ENCODE assay signal across 8 mouse cellular contexts in the genomic region with DNA sequence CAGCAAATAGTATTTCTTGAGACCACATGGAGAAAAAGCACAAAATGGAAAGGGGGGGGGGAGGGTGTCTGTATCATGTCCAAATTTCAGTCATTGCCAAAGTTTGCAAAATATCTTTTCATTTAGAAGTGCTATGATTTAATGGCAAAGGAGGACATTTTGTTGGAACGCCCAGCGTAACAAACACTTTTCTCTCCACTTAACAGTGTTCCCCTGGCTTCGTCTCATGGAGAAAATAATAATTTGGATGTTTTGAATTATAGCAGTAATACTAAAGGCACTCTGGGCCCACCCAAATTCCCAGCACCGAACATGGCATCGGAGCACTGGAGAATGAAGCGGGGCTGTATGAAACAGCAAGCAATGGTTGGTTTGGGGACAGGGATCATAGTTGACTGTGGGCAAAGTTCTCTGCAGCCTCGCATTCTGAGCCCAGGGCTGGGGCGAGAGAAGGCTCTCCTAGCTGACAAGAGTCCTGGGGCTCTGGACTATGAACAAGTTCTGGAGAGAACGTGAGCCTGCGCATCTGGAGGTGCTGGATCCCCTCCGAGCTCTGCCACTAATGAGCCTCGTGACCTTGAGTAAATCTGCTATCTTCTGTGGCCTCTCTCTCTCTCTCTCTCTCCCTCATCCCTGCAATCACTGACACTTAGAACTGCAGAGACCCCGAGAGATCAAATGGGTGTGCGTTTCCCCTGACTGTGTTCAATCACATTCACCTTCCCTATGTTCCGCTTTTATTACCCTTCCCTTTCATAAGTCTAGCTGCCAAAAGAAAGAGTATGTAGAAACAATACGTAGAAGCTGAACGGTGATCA.
DNase-seq lines count a peak whose midpoint lies in the region; ATAC-seq lines count a peak whose summit lies in the region.
"Had no signal": no experiment of that assay in that cellular context is flagged by ENCODE, and none has a peak within 500 bp of the region (broad histone marks: within the 10 kb centered on the region; RNA-seq: fewer than 3 reads in every experiment).

No protein-coding gene starts in this region.

- H3K4me1 ChIP-seq in liver, embryonic 11.5 days (replicated peaks; ENCODE audit: control insufficient read depth, insufficient read depth, low read length), result no peaks in the 10 kb centered on the region
- no peaks in the 10 kb centered on the region for H3K4me1 ChIP-seq in stomach, embryonic 15.5 days

- DNase-seq in liver, result peak; percentile 3
- no peak for DNase-seq in liver, embryonic 11.5 days (ENCODE audit: low spot score)
- peak; percentile 23 for DNase-seq in gastrocnemius, postnatal 10 days
- DNase-seq in heart, postnatal 10 days, result peak; percentile 46
- no peak for DNase-seq in layer of hippocampus, adult 8-10 months (ENCODE audit: low spot score in 2 of 2)
- no peak for DNase-seq in B cell, adult 2 months

- no peaks in the 10 kb centered on the region for H3K27me3 ChIP-seq in liver, embryonic 11.5 days (replicated peaks; ENCODE audit: control insufficient read depth, insufficient read depth, low read length)
- no peaks in the 10 kb centered on the region for H3K27me3 ChIP-seq in stomach, embryonic 15.5 days (replicated peaks)

- ATAC-seq in liver, embryonic 11.5 days (replicated peaks; ENCODE audit: low FRiP score), result no peak
- ATAC-seq in stomach, embryonic 15.5 days (ENCODE audit: insufficient read depth, low FRiP score, low read depth), result no peak

- no peaks in the 10 kb centered on the region for H3K9me3 ChIP-seq in liver, embryonic 11.5 days (ENCODE audit: control insufficient read depth, low read length)
- H3K9me3 ChIP-seq in stomach, embryonic 15.5 days, result no peaks in the 10 kb centered on the region
- H3K9me3 ChIP-seq: midbrain, embryonic 10.5 days had no signal

- no peak overlapping the region for H3K27ac ChIP-seq in liver, embryonic 11.5 days (ENCODE audit: low read depth, low read length)
- H3K27ac ChIP-seq in stomach, embryonic 15.5 days, result peak overlapping the region; percentile 72; the same call in 1 of the 2 replicates
- H3K27ac ChIP-seq: midbrain, embryonic 10.5 days had no signal

- no peak overlapping the region for H3K4me2 ChIP-seq in liver, embryonic 11.5 days
- no peak overlapping the region for H3K4me2 ChIP-seq in stomach, embryonic 15.5 days

- no peaks in the 10 kb centered on the region for H3K36me3 ChIP-seq in liver, embryonic 11.5 days (ENCODE audit: control insufficient read depth, insufficient read depth, low read length)
- H3K36me3 ChIP-seq in stomach, embryonic 15.5 days, result no peaks in the 10 kb centered on the region
- H3K36me3 ChIP-seq: midbrain, embryonic 10.5 days had no signal

- intact Hi-C loops in heart, postnatal 10 days (cut with DNase I), result no loop called here

- 80% methylated on average over 17 of the region's 17 CpGs for WGBS in liver, embryonic 11.5 days
- 59% methylated on average over 17 of the region's 17 CpGs for WGBS in stomach, embryonic 15.5 days

- H3K9ac ChIP-seq in liver, embryonic 11.5 days (ENCODE audit: low read depth, low read length), result no peak overlapping the region
- no peak overlapping the region for H3K9ac ChIP-seq in stomach, embryonic 15.5 days

- H3K4me3 ChIP-seq in liver, embryonic 11.5 days (ENCODE audit: low read depth, low read length), result no peak overlapping the region
- H3K4me3 ChIP-seq in stomach, embryonic 15.5 days (replicated peaks), result no peak overlapping the region
- H3K4me3 ChIP-seq: midbrain, embryonic 10.5 days had no signal

Comparison
In these comparisons a context has a peak if more than half of its experiments do, and no peak if none do; other contexts are left out.
1. DNase-seq: peak in liver (single experiment), gastrocnemius, postnatal 10 days (single experiment) and heart, postnatal 10 days (2 of 2); none in liver, embryonic 11.5 days (single experiment), layer of hippocampus, adult 8-10 months (0 of 2) and B cell, adult 2 months (0 of 2).